Comparison of ENCODE assay signal across 34 mouse cellular contexts in the genomic region with DNA sequence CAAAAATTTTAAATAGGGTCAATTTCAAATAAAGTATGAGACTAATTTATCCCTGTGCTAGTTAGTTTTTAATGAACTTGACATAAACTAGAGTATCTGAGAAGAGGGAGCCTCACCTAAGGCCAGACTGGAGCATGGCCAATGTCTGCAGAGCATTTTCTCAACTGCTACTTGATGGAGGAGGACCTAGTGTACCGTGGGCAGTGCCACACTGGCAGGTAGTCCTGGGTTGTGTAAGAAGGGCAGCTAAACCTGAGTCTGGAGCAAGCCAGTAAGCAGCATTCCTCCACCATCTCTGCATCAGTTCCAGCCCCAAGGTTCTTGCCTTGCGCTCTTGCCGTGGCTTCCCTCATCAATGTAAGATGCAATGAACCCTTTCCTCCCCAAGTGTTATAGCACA.
"Had no signal": no experiment of that assay in that cellular context is flagged by ENCODE, and none has a peak within 500 bp of the region (broad histone marks: within the 10 kb centered on the region; RNA-seq: fewer than 3 reads in every experiment).

No protein-coding gene starts in this region.

- ATAC-seq: hindbrain, embryonic 16.5 days; hindbrain, postnatal 0 days; inflammation-experienced regulatory T-cells, adult 6 months; intestine, embryonic 15.5 days; intestine, embryonic 16.5 days; intestine, postnatal 0 days had no signal

- H3K27ac ChIP-seq: heart, embryonic 13.5 days; heart, embryonic 15.5 days; hindbrain, embryonic 10.5 days; hindbrain, embryonic 12.5 days; hindbrain, embryonic 13.5 days; hindbrain, embryonic 14.5 days; hindbrain, embryonic 15.5 days; hindbrain, postnatal 0 days; intestine, embryonic 15.5 days; kidney, embryonic 15.5 days; kidney, postnatal 0 days; layer of hippocampus, adult 2 months; left cerebral cortex, adult 2 months had no signal

- H3K27me3 ChIP-seq: heart, embryonic 12.5 days; heart, embryonic 13.5 days; heart, embryonic 15.5 days; hindbrain, embryonic 12.5 days; hindbrain, embryonic 13.5 days; hindbrain, embryonic 15.5 days; intestine, embryonic 15.5 days; kidney, embryonic 15.5 days had no signal

- DNase-seq: heart, postnatal 10 days; heart, postnatal 14 days; heart, postnatal 36 days; heart, postnatal 4 days; kidney, adult 11 months; kidney, adult 18-20 months; kidney, adult 2 months; kidney, adult 8-10 months; kidney, adult 9 months; kidney, postnatal 10 days; kidney, postnatal 14 days; kidney, postnatal 25 days; kidney, postnatal 36 days; kidney, postnatal 4 days; layer of hippocampus, adult 9-11 months; layer of hippocampus, postnatal 36 days had no signal

- H3K4me2 ChIP-seq: heart, embryonic 12.5 days; heart, embryonic 13.5 days; heart, embryonic 15.5 days; hindbrain, embryonic 12.5 days; hindbrain, embryonic 13.5 days; hindbrain, embryonic 14.5 days; hindbrain, embryonic 15.5 days; intestine, embryonic 15.5 days; kidney, embryonic 15.5 days had no signal

- H3K9ac ChIP-seq: heart, embryonic 12.5 days; heart, embryonic 13.5 days; heart, embryonic 15.5 days; hindbrain, embryonic 12.5 days; hindbrain, embryonic 13.5 days; hindbrain, embryonic 14.5 days; hindbrain, embryonic 15.5 days; intestine, embryonic 15.5 days; kidney, embryonic 15.5 days had no signal

- H3K4me1 ChIP-seq: intestine, embryonic 15.5 days had no signal

- H3K9me3 ChIP-seq: heart, embryonic 12.5 days; heart, embryonic 13.5 days; heart, embryonic 15.5 days; hindbrain, embryonic 10.5 days; hindbrain, embryonic 12.5 days; hindbrain, embryonic 13.5 days; hindbrain, embryonic 15.5 days; intestine, embryonic 15.5 days; kidney, embryonic 15.5 days had no signal

- H3K4me3 ChIP-seq: heart, embryonic 12.5 days; heart, embryonic 13.5 days; heart, embryonic 15.5 days; hindbrain, embryonic 10.5 days; hindbrain, embryonic 12.5 days; hindbrain, embryonic 13.5 days; hindbrain, embryonic 15.5 days; intestine, embryonic 15.5 days; kidney, embryonic 15.5 days; layer of hippocampus, adult 2 months; left cerebral cortex, adult 2 months had no signal
